Mouse (Mus musculus) heart, adult 2 months (tissue): ENCODE measurements around the gene Zfp980.
"Not testable (repeated sequence)": the region's sequence is repeated elsewhere in the genome, so short reads cannot be mapped to it uniquely, and the experiment has no call there.

Source experiments
- CTCF ChIP-seq: fragments of 200-600 bp; IDR thresholded peaks from 2 replicates; pipeline ENCODE4 v1.8.1; 2022; ENCODE audit warnings: antibody characterized with exemption, mild to moderate bottlenecking, moderate library complexity
- EP300 ChIP-seq: fragments of 200-500 bp; IDR thresholded peaks from 2 replicates; pipeline ENCODE4 v1.6.1; 2011; ENCODE audit warnings: low read depth, low read length, control low read depth; ENCODE audit not compliant: insufficient read depth
- POLR2A ChIP-seq: fragments of 200-500 bp; IDR thresholded peaks from 2 replicates; pipeline ENCODE4 v1.6.1; 2011; ENCODE audit warnings: mild to moderate bottlenecking, low read depth, low read length, control low read depth; ENCODE audit not compliant: insufficient read depth

GRCm38 (mm10) chr4:145744935-145745644 is 74.6 kb downstream of the Zfp980 start:
- not testable (repeated sequence) for TF ChIP-seq POLR2A, CTCF, EP300
